Mouse (Mus musculus) neural tube, embryonic 14.5 days (tissue): Measurements from ENCODE around the gene Deup1. TPM values are rescaled to one million over a fixed set of nuclear protein-coding genes. Genes with fewer than 3 reads are reported as not detected.

ENCODE experiments used
- ATAC-seq: fragments of 200-750 bp; cut with Nextera tagmentation; 2 replicates; pipeline ENCODE4 v1.8.0; 2017; ENCODE audit warnings: low read depth, mild to moderate bottlenecking, moderate TSS enrichment, moderate library complexity
- H3K27ac ChIP-seq: fragments of 300-500 bp; sonication (generic); 2 replicates; pipeline ENCODE4 v1.5.1; 2014; ENCODE audit warnings: low read depth, mild to moderate bottlenecking, control low read depth, low read length, moderate library complexity, mixed read lengths
- H3K27me3 ChIP-seq: fragments of 300-500 bp; sonication (generic); 2 replicates; pipeline ENCODE4 v1.6.1; 2014; ENCODE audit warnings: low read length; ENCODE audit not compliant: control insufficient read depth, insufficient read depth
- H3K36me3 ChIP-seq: fragments of 300-500 bp; sonication (generic); 2 replicates; pipeline ENCODE4 v1.6.1; 2014; ENCODE audit warnings: low read length, mixed read lengths; ENCODE audit not compliant: control insufficient read depth, insufficient read depth
- H3K4me1 ChIP-seq: fragments of 300-500 bp; sonication (generic); 2 replicates; pipeline ENCODE4 v1.6.1; 2014; ENCODE audit warnings: low read length; ENCODE audit not compliant: control insufficient read depth, insufficient read depth
- H3K4me2 ChIP-seq: fragments of 300-500 bp; sonication (generic); 2 replicates; pipeline ENCODE4 v1.6.1; 2014; ENCODE audit warnings: mild to moderate bottlenecking, low read depth, low read length, control low read depth
- H3K4me3 ChIP-seq: fragments of 300-500 bp; sonication (generic); 2 replicates; pipeline ENCODE4 v1.5.1; 2014; ENCODE audit warnings: low read depth, low read length, control low read depth, mixed read lengths
- H3K9ac ChIP-seq: fragments of 300-500 bp; sonication (generic); replicated peaks from 2 replicates; pipeline ENCODE4 v1.6.1; 2014; ENCODE audit warnings: low read depth, mild to moderate bottlenecking, control low read depth, low read length, mixed read lengths
- H3K9me3 ChIP-seq: fragments of 300-500 bp; sonication (generic); 2 replicates; pipeline ENCODE4 v1.6.1; 2016; ENCODE audit warnings: low read length; ENCODE audit not compliant: control insufficient read depth
- WGBS: fragments of 180-500 bp; shearing (Covaris S2); extraction: QIAGEN DNeasy Blood & Tissue Kit; methylation state at CpG from one replicate; pipeline ENCODE4 v1.1.7; 2014; 5-methylcytosine and 5-hydroxymethylcytosine counted together
- polyA plus RNA-seq: library from polyadenylated mRNA; unstranded; fragments of >200 nt; fragmentation: Nextera tagmentation; extraction: Ambion mirVana; gene quantifications from 2 replicates; pipeline ENCODE4 v1.2.1, GENCODE M21; 2014

The Deup1 gene
- polyA plus RNA-seq, 1 experiment from 2014 or later = 0.50 TPM

GRCm38 (mm10) chr9:15517979-15518378 lies 109.8 kb downstream of the Deup1 start:
- Histone ChIP-seq H3K27me3 (no peaks in the 10 kb centered on the region), H3K9ac (no peak overlapping the region), H3K27ac (no peak overlapping the region), H3K4me2 (no peak overlapping the region), H3K4me1 (no peaks in the 10 kb centered on the region), H3K4me3 (no peak overlapping the region), H3K9me3 (no peaks in the 10 kb centered on the region), H3K36me3 (no peaks in the 10 kb centered on the region)
- WGBS = 84% methylated on average over 4 of the region's 4 CpGs
- ATAC-seq = no peak

GRCm38 (mm10) chr9:15516007-15516406 lies 111.7 kb downstream of the Deup1 start:
- Histone ChIP-seq H3K4me1 (no peaks in the 10 kb centered on the region), H3K27ac (no peak overlapping the region), H3K27me3 (no peaks in the 10 kb centered on the region), H3K9me3 (no peaks in the 10 kb centered on the region), H3K4me2 (no peak overlapping the region), H3K36me3 (no peaks in the 10 kb centered on the region), H3K9ac (no peak overlapping the region), H3K4me3 (no peak overlapping the region)
- 47% methylated on average over 2 of the region's 2 CpGs for WGBS
- no peak for ATAC-seq

GRCm38 (mm10) chr9:15512918-15513317 lies 114.8 kb downstream of the Deup1 start:
- Histone ChIP-seq H3K36me3 (no peaks in the 10 kb centered on the region), H3K4me2 (no peak overlapping the region), H3K4me1 (peaks cover 5% of the 10 kb centered on the region; the same call in 1 of the 2 replicates), H3K27me3 (no peaks in the 10 kb centered on the region), H3K9ac (no peak overlapping the region), H3K9me3 (no peaks in the 10 kb centered on the region), H3K27ac (no peak overlapping the region), H3K4me3 (no peak overlapping the region)
- ATAC-seq = no peak
- 65% methylated on average over 7 of the region's 7 CpGs for WGBS

- H3K4me2 ChIP-seq = no peak overlapping the region
- no peaks in the 10 kb centered on the region for H3K9me3 ChIP-seq
- WGBS = 49% methylated on average over 3 of the region's 3 CpGs
- peaks cover 5% of the 10 kb centered on the region; the same call in 1 of the 2 replicates for H3K4me1 ChIP-seq
- H3K27me3 ChIP-seq = no peaks in the 10 kb centered on the region
- H3K27ac ChIP-seq = no peak overlapping the region; the same call in 1 of the 2 replicates
- no peak overlapping the region for H3K9ac ChIP-seq
- no peaks in the 10 kb centered on the region for H3K36me3 ChIP-seq
- ATAC-seq = peak; percentile 42; the same call in 1 of the 2 replicates
- H3K4me3 ChIP-seq = no peak overlapping the region
These were observed 117.0 kb downstream of the Deup1 start for GRCm38 (mm10) chr9:15510557-15511310.

Other genes starting within 250 kb of the Deup1 start
- gene Smco4, start 134.5 kb downstream of the Deup1 start, polyA plus RNA-seq = 1.6 TPM in 2 replicates
- gene Slc36a4, start 81.8 kb upstream of the Deup1 start, polyA plus RNA-seq = 36.5 and 57.4 TPM in 2 replicates
- gene Mtnr1b, start 246.6 kb upstream of the Deup1 start, polyA plus RNA-seq = not detected in 2 replicates